In genomic region chr11:5425106-5425505, GRCm38 (mm10) we compare ENCODE assay signal across 12 mouse cellular contexts. TPM values are rescaled to one million over a fixed set of nuclear protein-coding genes. Genes with fewer than 3 reads are reported as not detected.
DNase-seq lines count a peak whose midpoint lies in the region; ATAC-seq and TF ChIP-seq lines count a peak whose summit lies in the region.
"Had no signal": no experiment of that assay in that cellular context is flagged by ENCODE, and none has a peak within 500 bp of the region (broad histone marks: within the 10 kb centered on the region; RNA-seq: fewer than 3 reads in every experiment).

No protein-coding gene starts in this region.

- TF ChIP-seq CTCF in heart, adult 2 months (IDR thresholded peaks at IDR 0.05) = no peak

- WGBS in heart, adult 2 months = 20% methylated on average over 2 of the region's 2 CpGs
- 53% methylated on average over 2 of the region's 2 CpGs for WGBS in kidney, embryonic 14.5 days

- no peak for TF ChIP-seq POLR2A in heart, adult 2 months (IDR thresholded peaks at IDR 0.05; ENCODE audit: insufficient read depth, low read depth, low read length)

- H3K9ac ChIP-seq in heart, adult 2 months (ENCODE audit: low read depth, low read length) = no peak overlapping the region
- H3K9ac ChIP-seq in kidney, embryonic 14.5 days (ENCODE audit: low read depth, low read length) = no peak overlapping the region
- H3K9ac ChIP-seq: heart, embryonic 13.5 days; liver, embryonic 13.5 days had no signal

- no peak overlapping the region for H3K4me2 ChIP-seq in kidney, embryonic 14.5 days (replicated peaks; ENCODE audit: low read depth, low read length)
- H3K4me2 ChIP-seq: heart, embryonic 13.5 days; liver, embryonic 13.5 days had no signal

- H3K79me2 ChIP-seq in heart, adult 2 months (replicated peaks; ENCODE audit: control insufficient read depth, insufficient read depth, low read length) = peaks cover 1% of the 10 kb centered on the region

- peak overlapping the region; percentile 32 for H3K27ac ChIP-seq in heart, adult 2 months
- no peak overlapping the region for H3K27ac ChIP-seq in kidney, embryonic 14.5 days (ENCODE audit: low read depth, low read length)
- H3K27ac ChIP-seq: heart, embryonic 13.5 days; liver, embryonic 13.5 days had no signal

- DNase-seq in heart, adult 2 months = no peak
- DNase-seq in heart, postnatal 36 days = no peak
- peak; percentile 63 for DNase-seq in brain, embryonic 18.5 days (ENCODE audit: low read depth, low spot score)
- DNase-seq in cerebellum, adult 9-11 months = peak; percentile 88
- peak; percentile 44 to 59 for DNase-seq in layer of hippocampus, postnatal 36 days
- DNase-seq in kidney, postnatal 4 days = no peak
- DNase-seq: adrenal gland, postnatal 25 days; liver, embryonic 13.5 days; lung, postnatal 4 days had no signal

- peaks cover 5% of the 10 kb centered on the region for H3K36me3 ChIP-seq in heart, adult 2 months (ENCODE audit: control insufficient read depth, insufficient read depth, low read length)
- H3K36me3 ChIP-seq in kidney, embryonic 14.5 days (ENCODE audit: control insufficient read depth, insufficient read depth, low read length) = no peaks in the 10 kb centered on the region
- H3K36me3 ChIP-seq: heart, embryonic 13.5 days; liver, embryonic 13.5 days had no signal

- H3K9me3 ChIP-seq in kidney, embryonic 14.5 days (ENCODE audit: control insufficient read depth, low read length) = no peaks in the 10 kb centered on the region
- H3K9me3 ChIP-seq: heart, embryonic 13.5 days; liver, embryonic 13.5 days had no signal

- no peak for TF ChIP-seq EP300 in heart, adult 2 months (IDR thresholded peaks at IDR 0.05; ENCODE audit: insufficient read depth, low read depth, low read length)

- H3K4me1 ChIP-seq in heart, adult 2 months (ENCODE audit: control insufficient read depth, insufficient read depth, low read length) = peaks cover 13% of the 10 kb centered on the region
- H3K4me1 ChIP-seq in kidney, embryonic 14.5 days (ENCODE audit: control insufficient read depth, insufficient read depth, low read length) = peaks cover 14% of the 10 kb centered on the region; the same call in 1 of the 2 replicates

- no peaks in the 10 kb centered on the region for H3K27me3 ChIP-seq in heart, adult 2 months (ENCODE audit: control insufficient read depth, insufficient read depth, low read length)
- H3K27me3 ChIP-seq in kidney, embryonic 14.5 days (ENCODE audit: control insufficient read depth, insufficient read depth, low read length) = no peaks in the 10 kb centered on the region
- H3K27me3 ChIP-seq: heart, embryonic 13.5 days; liver, embryonic 13.5 days had no signal

- intact Hi-C loops in heart, adult 2 months (cut with DNase I) = no loop called here
- intact Hi-C loops in heart, postnatal 36 days (cut with DNase I) = no loop called here

- ATAC-seq in kidney, embryonic 14.5 days (ENCODE audit: low FRiP score, low TSS enrichment) = no peak
- ATAC-seq: CD4-positive, CD25-positive, alpha-beta regulatory T cell, adult 4 months had no signal

- no peak overlapping the region for H3K4me3 ChIP-seq in heart, adult 2 months
- H3K4me3 ChIP-seq in kidney, embryonic 14.5 days (ENCODE audit: low read length) = no peak overlapping the region
- H3K4me3 ChIP-seq: heart, embryonic 13.5 days; liver, embryonic 13.5 days had no signal

RNA-seq across cellular contexts. Expression of gene Znrf3, which starts 19.5 kb away (rescaled TPM):
- 1 to 10 TPM; 7.3 TPM for total RNA-seq in heart, adult 2 months (2021)
- polyA plus RNA-seq in heart, adult 2 months (2012; rRNA removed) = 2.9 and 4.4 TPM in 2 replicates
- 1 to 10 TPM; 8.7 to 9.1 TPM for total RNA-seq in heart, postnatal 36 days (2021)
- 10 to 100 TPM; 19.1 to 20.7 TPM for total RNA-seq in layer of hippocampus, postnatal 36 days (2021)
- polyA plus RNA-seq in kidney, embryonic 14.5 days (2014; fragmentation: Nextera tagmentation; extraction: Ambion mirVana) = 20.6 and 21.1 TPM in 2 replicates

Comparison
In these comparisons a context has a peak if more than half of its experiments do, and no peak if none do; other contexts are left out.
1. DNase-seq: peak in brain, embryonic 18.5 days (single experiment), cerebellum, adult 9-11 months (single experiment) and layer of hippocampus, postnatal 36 days (2 of 2); none in heart, adult 2 months (0 of 2), heart, postnatal 36 days (0 of 2) and kidney, postnatal 4 days (0 of 2).